Mouse (Mus musculus): ENCODE results near the gene Rnase1. TPM values are rescaled to one million over a fixed set of nuclear protein-coding genes. Genes with fewer than 3 reads are reported as not detected.
"Not testable (repeated sequence)": the region's sequence is repeated elsewhere in the genome, so short reads cannot be mapped to it uniquely, and the experiment has no call there.

Rnase1 gene
- polyA plus RNA-seq, 1 experiment from 2014 or later, result 0.18 TPM

DNA sequence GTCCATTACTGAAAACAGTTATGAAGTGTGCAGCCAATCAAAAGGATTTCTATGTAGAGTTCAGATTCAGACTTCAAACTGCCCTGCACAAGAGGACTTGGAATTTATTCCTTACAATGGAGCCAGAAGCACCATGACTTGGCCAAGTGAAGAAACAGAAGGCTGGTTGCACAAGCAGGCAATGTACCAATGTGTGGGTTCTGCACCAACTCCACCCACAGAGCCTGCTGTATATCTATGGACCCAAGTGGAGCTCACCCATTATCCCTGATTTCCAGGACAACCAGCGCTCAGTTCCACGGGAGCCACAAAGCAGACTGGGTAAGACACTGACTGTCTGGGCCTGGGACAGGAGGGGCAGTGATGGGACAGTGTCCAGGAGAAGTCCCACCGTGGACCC, 15.4 kb upstream of the Rnase1 start, which contains the start of gene Rnase2b:
Rnase2b (plus strand) TSS at position 285 of the 400 bp plus-strand sequence.
- H3K9me3 ChIP-seq (replicated peaks; ENCODE audit: control insufficient read depth, low read length); H3K4me1 ChIP-seq (ENCODE audit: control insufficient read depth, insufficient read depth, low read length); ATAC-seq; H3K9ac ChIP-seq (ENCODE audit: low read length); H3K4me3 ChIP-seq (ENCODE audit: low read depth, low read length); H3K27ac ChIP-seq (ENCODE audit: low read depth, low read length); H3K27me3 ChIP-seq (replicated peaks; ENCODE audit: control insufficient read depth, insufficient read depth, low read length); H3K36me3 ChIP-seq (ENCODE audit: control insufficient read depth, insufficient read depth, low read length); H3K4me2 ChIP-seq (ENCODE audit: low read length); DNase-seq (ENCODE audit: low spot score): not testable (repeated sequence)
- WGBS, result 90% methylated on average over 3 of the region's 3 CpGs

DNA sequence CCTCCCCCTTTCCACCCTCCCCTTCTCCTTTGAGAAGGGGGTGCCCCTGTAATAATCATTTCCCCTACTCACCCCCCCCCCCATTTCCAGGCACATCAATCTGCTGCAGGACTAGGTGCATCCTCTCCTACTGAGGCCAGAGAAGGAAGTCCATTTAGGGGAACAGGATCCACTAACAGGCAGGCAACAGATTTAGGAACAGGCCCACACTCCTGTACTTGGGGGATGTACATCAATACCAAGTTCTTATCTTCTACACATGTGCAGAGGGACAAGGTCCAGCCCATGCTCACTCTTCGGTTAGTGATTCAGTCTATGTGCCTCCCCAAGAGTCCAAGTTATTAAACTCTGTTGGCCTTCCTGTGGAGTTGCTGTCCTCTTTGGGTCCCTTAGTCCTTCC, 10.5 kb upstream of the Rnase1 start:
- DNase-seq (ENCODE audit: low spot score), result no peak
- 95% methylated on average over 1 of the region's 1 CpGs for WGBS
- no peaks in the 10 kb centered on the region for H3K36me3 ChIP-seq (ENCODE audit: control insufficient read depth, insufficient read depth, low read length)
- no peaks in the 10 kb centered on the region for H3K27me3 ChIP-seq (replicated peaks; ENCODE audit: control insufficient read depth, insufficient read depth, low read length)
- no peak for ATAC-seq
- H3K9ac ChIP-seq (ENCODE audit: low read length), result no peak overlapping the region
- H3K27ac ChIP-seq (ENCODE audit: low read depth, low read length), result no peak overlapping the region
- H3K4me2 ChIP-seq (ENCODE audit: low read length), result no peak overlapping the region
- no peaks in the 10 kb centered on the region for H3K4me1 ChIP-seq (ENCODE audit: control insufficient read depth, insufficient read depth, low read length)
- no peaks in the 10 kb centered on the region for H3K9me3 ChIP-seq (replicated peaks; ENCODE audit: control insufficient read depth, low read length)
- no peak overlapping the region for H3K4me3 ChIP-seq (ENCODE audit: low read depth, low read length)

DNA sequence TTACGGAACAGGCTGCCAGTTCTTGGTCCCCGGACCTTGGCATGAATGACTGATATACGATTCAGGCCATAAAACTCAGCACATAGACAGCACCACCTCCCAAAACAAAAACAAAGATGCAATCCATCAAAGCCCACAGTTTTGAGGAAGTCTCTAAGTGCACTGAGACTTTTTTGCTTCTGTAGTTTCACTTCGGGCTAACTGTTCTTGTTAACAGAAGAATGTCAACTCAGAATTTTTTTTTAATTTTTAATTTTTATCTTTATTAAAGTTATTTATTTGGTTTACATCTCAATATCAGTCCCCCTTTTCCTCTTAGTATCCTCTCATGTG, 10.1 kb upstream of the Rnase1 start:
- Histone ChIP-seq H3K27ac (ENCODE audit: low read depth, low read length) (no peak overlapping the region), H3K4me3 (ENCODE audit: low read depth, low read length) (no peak overlapping the region), H3K9ac (ENCODE audit: low read length) (no peak overlapping the region), H3K4me1 (ENCODE audit: control insufficient read depth, insufficient read depth, low read length) (no peaks in the 10 kb centered on the region), H3K9me3 (replicated peaks; ENCODE audit: control insufficient read depth, low read length) (no peaks in the 10 kb centered on the region), H3K4me2 (ENCODE audit: low read length) (no peak overlapping the region), H3K27me3 (replicated peaks; ENCODE audit: control insufficient read depth, insufficient read depth, low read length) (no peaks in the 10 kb centered on the region), H3K36me3 (ENCODE audit: control insufficient read depth, insufficient read depth, low read length) (no peaks in the 10 kb centered on the region)
- WGBS, result 83% methylated on average over 4 of the region's 4 CpGs
- DNase-seq (ENCODE audit: low spot score), result no peak
- no peak for ATAC-seq

GRCm38 (mm10) chr14:51156056-51156735, 9.6 kb upstream of the Rnase1 start:
- 89% methylated on average over 5 of the region's 5 CpGs for WGBS
- ATAC-seq, result no peak
- no peak overlapping the region for H3K4me2 ChIP-seq (ENCODE audit: low read length)

DNA sequence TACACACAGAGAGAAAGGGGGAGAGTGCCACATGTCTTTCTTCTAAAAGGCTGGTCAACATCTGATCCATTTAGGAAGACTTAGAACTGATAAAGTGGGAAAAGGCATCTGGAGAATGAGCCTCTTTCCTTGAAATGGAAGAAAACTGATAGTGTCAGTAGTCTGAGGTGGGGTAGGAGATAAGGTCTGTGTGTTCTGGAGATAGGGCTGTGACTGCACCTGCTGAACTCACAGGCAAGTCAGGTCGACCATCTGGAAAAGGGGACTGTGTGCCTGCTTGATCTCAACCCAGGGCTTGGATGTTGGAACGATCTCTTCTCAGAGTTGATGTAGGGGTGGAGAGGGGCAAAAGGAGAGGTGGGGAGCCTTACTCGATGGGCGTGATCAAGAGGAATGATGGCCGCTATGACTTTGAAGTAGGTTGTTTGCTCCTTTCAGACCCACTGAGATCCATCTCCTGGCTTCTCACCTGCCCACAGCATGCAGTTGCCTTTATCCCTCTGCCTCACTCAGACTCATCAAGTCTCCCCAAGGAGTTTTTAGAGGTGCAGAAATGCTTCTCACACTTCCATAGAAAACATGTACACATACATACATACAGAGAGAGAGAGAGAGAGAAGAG, 5.8 kb upstream of the Rnase1 start:
- ATAC-seq (no peak), DNase-seq (ENCODE audit: low spot score) (no peak)
- Histone ChIP-seq H3K27ac (ENCODE audit: low read depth, low read length) (no peak overlapping the region), H3K4me1 (ENCODE audit: control insufficient read depth, insufficient read depth, low read length) (no peaks in the 10 kb centered on the region), H3K4me2 (ENCODE audit: low read length) (no peak overlapping the region), H3K9ac (ENCODE audit: low read length) (no peak overlapping the region), H3K9me3 (replicated peaks; ENCODE audit: control insufficient read depth, low read length) (no peaks in the 10 kb centered on the region), H3K4me3 (ENCODE audit: low read depth, low read length) (no peak overlapping the region), H3K27me3 (replicated peaks; ENCODE audit: control insufficient read depth, insufficient read depth, low read length) (no peaks in the 10 kb centered on the region), H3K36me3 (ENCODE audit: control insufficient read depth, insufficient read depth, low read length) (no peaks in the 10 kb centered on the region)
- WGBS, result 88% methylated on average over 5 of the region's 5 CpGs

More at GRCm38 (mm10) chr14:51156056-51156735, 9.6 kb upstream of the Rnase1 start:
- no peaks in the 10 kb centered on the region for H3K9me3 ChIP-seq (replicated peaks; ENCODE audit: control insufficient read depth, low read length)
- no peak overlapping the region for H3K27ac ChIP-seq (ENCODE audit: low read depth, low read length)
- no peak overlapping the region for H3K9ac ChIP-seq (ENCODE audit: low read length)
- H3K4me3 ChIP-seq (ENCODE audit: low read depth, low read length), result no peak overlapping the region
- no peak for DNase-seq (ENCODE audit: low spot score)
- no peaks in the 10 kb centered on the region for H3K4me1 ChIP-seq (ENCODE audit: control insufficient read depth, insufficient read depth, low read length)
- no peaks in the 10 kb centered on the region for H3K36me3 ChIP-seq (ENCODE audit: control insufficient read depth, insufficient read depth, low read length)
- no peaks in the 10 kb centered on the region for H3K27me3 ChIP-seq (replicated peaks; ENCODE audit: control insufficient read depth, insufficient read depth, low read length)

GRCm38 (mm10) chr14:51150206-51150831, 3.7 kb upstream of the Rnase1 start:
- no peak overlapping the region for H3K27ac ChIP-seq (ENCODE audit: low read depth, low read length)
- H3K4me1 ChIP-seq (ENCODE audit: control insufficient read depth, insufficient read depth, low read length), result peaks cover 5% of the 10 kb centered on the region
- 86% methylated on average over 3 of the region's 3 CpGs for WGBS
- no peaks in the 10 kb centered on the region for H3K27me3 ChIP-seq (replicated peaks; ENCODE audit: control insufficient read depth, insufficient read depth, low read length)
- H3K36me3 ChIP-seq (ENCODE audit: control insufficient read depth, insufficient read depth, low read length), result no peaks in the 10 kb centered on the region
- ATAC-seq (no peak), DNase-seq (ENCODE audit: low spot score) (no peak)
- no peaks in the 10 kb centered on the region for H3K9me3 ChIP-seq (replicated peaks; ENCODE audit: control insufficient read depth, low read length)
- H3K4me2 ChIP-seq (ENCODE audit: low read length), result no peak overlapping the region
- no peak overlapping the region for H3K4me3 ChIP-seq (ENCODE audit: low read depth, low read length)
- H3K9ac ChIP-seq (ENCODE audit: low read length), result no peak overlapping the region

DNA sequence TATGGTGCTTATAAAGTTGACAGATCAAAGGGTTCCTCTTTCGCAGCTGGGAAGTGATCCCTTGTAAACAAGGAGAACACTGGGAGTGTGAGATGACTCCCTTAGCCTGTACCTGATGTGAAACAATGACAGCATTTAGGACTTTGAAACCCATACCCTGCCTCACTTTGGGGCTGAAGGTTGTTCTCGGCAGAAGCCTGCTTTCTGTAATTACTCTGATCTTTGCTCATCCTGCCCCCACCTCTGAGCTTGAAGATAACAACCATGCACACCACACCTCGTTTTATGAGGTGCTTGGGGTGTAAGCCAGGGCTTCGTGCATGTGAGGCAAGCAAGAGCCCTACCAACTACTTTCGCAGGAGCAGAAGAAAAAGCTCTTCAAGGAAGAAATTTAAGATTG, 2.6 kb upstream of the Rnase1 start:
- no peaks in the 10 kb centered on the region for H3K27me3 ChIP-seq (replicated peaks; ENCODE audit: control insufficient read depth, insufficient read depth, low read length)
- H3K36me3 ChIP-seq (ENCODE audit: control insufficient read depth, insufficient read depth, low read length), result no peaks in the 10 kb centered on the region
- H3K4me1 ChIP-seq (ENCODE audit: control insufficient read depth, insufficient read depth, low read length), result peaks cover 5% of the 10 kb centered on the region
- DNase-seq (ENCODE audit: low spot score) (no peak), ATAC-seq (no peak)
- no peak overlapping the region for H3K27ac ChIP-seq (ENCODE audit: low read depth, low read length)
- H3K9me3 ChIP-seq (replicated peaks; ENCODE audit: control insufficient read depth, low read length), result no peaks in the 10 kb centered on the region
- no peak overlapping the region for H3K4me3 ChIP-seq (ENCODE audit: low read depth, low read length)
- no peak overlapping the region for H3K4me2 ChIP-seq (ENCODE audit: low read length)
- no peak overlapping the region for H3K9ac ChIP-seq (ENCODE audit: low read length)
- 82% methylated on average over 5 of the region's 5 CpGs for WGBS

DNA sequence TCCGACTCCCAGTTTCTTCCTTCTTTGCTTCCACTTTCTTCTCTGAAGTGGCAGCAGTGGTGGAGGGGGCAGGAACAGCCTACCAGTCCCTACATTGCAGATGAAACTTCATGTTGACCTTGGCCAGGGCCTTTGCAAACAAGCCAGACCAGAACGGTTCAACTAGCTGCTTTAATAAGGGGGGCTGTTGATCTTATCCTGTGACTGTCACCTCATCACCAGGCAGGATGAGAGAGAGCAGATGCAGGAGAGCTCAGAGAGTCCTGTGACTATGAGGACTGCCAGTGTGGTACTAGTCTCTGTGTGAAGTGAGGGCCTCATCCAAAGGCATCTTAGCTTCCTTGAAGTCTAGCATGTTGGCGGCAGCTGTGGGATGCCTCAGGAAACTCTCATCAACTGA, 1.4 kb upstream of the Rnase1 start:
- no peak overlapping the region for H3K4me2 ChIP-seq (ENCODE audit: low read length)

DNA sequence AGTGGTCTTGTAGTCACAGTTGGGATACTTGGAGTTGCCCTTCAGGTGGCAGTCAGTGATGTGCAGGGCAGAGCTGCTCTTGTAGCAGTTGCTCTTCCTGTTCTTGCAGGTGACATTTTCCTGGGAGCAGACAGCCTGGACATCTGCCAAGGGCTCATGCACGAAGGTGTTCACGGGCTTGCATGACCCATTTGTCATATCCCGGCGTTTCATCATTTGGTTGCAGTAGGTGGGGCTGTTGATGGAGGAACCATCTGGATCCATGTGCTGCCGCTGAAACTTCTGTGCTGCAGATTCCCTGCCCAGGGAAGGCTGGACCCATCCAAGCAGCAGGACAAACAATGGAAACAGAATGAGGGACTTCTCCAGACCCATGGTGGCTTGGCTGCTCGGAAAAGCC, 1.1 kb downstream of the Rnase1 start:
- 87% methylated on average over 6 of the region's 6 CpGs for WGBS
- no peak overlapping the region for H3K27ac ChIP-seq (ENCODE audit: low read depth, low read length)
- no peak for DNase-seq (ENCODE audit: low spot score)
- no peak for ATAC-seq
- H3K4me1 ChIP-seq (ENCODE audit: control insufficient read depth, insufficient read depth, low read length), result peaks cover 5% of the 10 kb centered on the region
- H3K9ac ChIP-seq (ENCODE audit: low read length), result no peak overlapping the region
- no peaks in the 10 kb centered on the region for H3K36me3 ChIP-seq (ENCODE audit: control insufficient read depth, insufficient read depth, low read length)
- no peaks in the 10 kb centered on the region for H3K27me3 ChIP-seq (replicated peaks; ENCODE audit: control insufficient read depth, insufficient read depth, low read length)
- H3K4me3 ChIP-seq (ENCODE audit: low read depth, low read length), result no peak overlapping the region
- H3K9me3 ChIP-seq (replicated peaks; ENCODE audit: control insufficient read depth, low read length), result no peaks in the 10 kb centered on the region
- H3K4me2 ChIP-seq (ENCODE audit: low read length), result no peak overlapping the region

More for the DNA sequence above, 1.4 kb upstream of the Rnase1 start:
- Histone ChIP-seq H3K4me3 (ENCODE audit: low read depth, low read length) (no peak overlapping the region), H3K36me3 (ENCODE audit: control insufficient read depth, insufficient read depth, low read length) (no peaks in the 10 kb centered on the region), H3K9ac (ENCODE audit: low read length) (no peak overlapping the region), H3K27me3 (replicated peaks; ENCODE audit: control insufficient read depth, insufficient read depth, low read length) (no peaks in the 10 kb centered on the region), H3K9me3 (replicated peaks; ENCODE audit: control insufficient read depth, low read length) (no peaks in the 10 kb centered on the region), H3K4me1 (ENCODE audit: control insufficient read depth, insufficient read depth, low read length) (peaks cover 5% of the 10 kb centered on the region), H3K27ac (ENCODE audit: low read depth, low read length) (no peak overlapping the region)
- DNase-seq (ENCODE audit: low spot score) (no peak), ATAC-seq (no peak)
- WGBS, result 84% methylated on average over 3 of the region's 3 CpGs

All from forebrain, embryonic 14.5 days (tissue).